Mouse (Mus musculus) small intestine, adult 2 months (tissue): ENCODE results near the gene Btbd18. TPM values are rescaled to one million over a fixed set of nuclear protein-coding genes. Genes with fewer than 3 reads are reported as not detected.

ENCODE experiments used
- H3K27ac ChIP-seq: fragments of 200-500 bp; 2 replicates; pipeline ENCODE4 v1.5.1; 2012; ENCODE audit warnings: low read depth, low read length, control low read depth, inconsistent platforms; ENCODE audit not compliant: insufficient read depth
- H3K27me3 ChIP-seq: fragments of 200-500 bp; 2 replicates; pipeline ENCODE4 v1.6.1; 2012; ENCODE audit warnings: mild to moderate bottlenecking, moderate library complexity, low read length, inconsistent platforms; ENCODE audit not compliant: control insufficient read depth, insufficient read depth
- H3K36me3 ChIP-seq: fragments of 200-500 bp; 2 replicates; pipeline ENCODE4 v1.6.1; 2012; ENCODE audit warnings: mild to moderate bottlenecking, low read length, control low read depth, inconsistent platforms; ENCODE audit not compliant: control insufficient read depth, insufficient read depth
- H3K4me1 ChIP-seq: fragments of 200-500 bp; 2 replicates; pipeline ENCODE4 v1.6.1; 2012; ENCODE audit warnings: low read length, inconsistent platforms, mixed read lengths; ENCODE audit not compliant: control insufficient read depth, insufficient read depth, insufficient read length
- H3K4me3 ChIP-seq: fragments of 200-500 bp; 2 replicates; pipeline ENCODE4 v1.5.1; 2012; ENCODE audit warnings: low read depth, mild to moderate bottlenecking, control low read depth, inconsistent platforms, low read length, moderate library complexity
- CTCF ChIP-seq: fragments of 200-500 bp; IDR thresholded peaks from 2 replicates; pipeline ENCODE4 v1.5.1; 2012; ENCODE audit warnings: low read depth, mild to moderate bottlenecking, control low read depth, inconsistent platforms, low read length, moderate library complexity, mixed read lengths; ENCODE audit not compliant: insufficient replicate concordance, insufficient read length; ENCODE audit errors: extremely low read depth
- POLR2A ChIP-seq: fragments of 200-500 bp; IDR thresholded peaks from 2 replicates; pipeline ENCODE4 v1.6.1; 2012; ENCODE audit warnings: low read depth, mild to moderate bottlenecking, control low read depth, inconsistent platforms, low read length, moderate library complexity
- WGBS: fragments of 180-500 bp; shearing (Covaris S2); methylation state at CpG from one replicate; pipeline ENCODE4 v1.1.7; 2018; 5-methylcytosine and 5-hydroxymethylcytosine counted together
- polyA plus RNA-seq: library from polyadenylated mRNA; depleted of rRNA; stranded (reverse); fragments of >200 nt; gene quantifications from 2 replicates; pipeline ENCODE4 v1.2.3, GENCODE M21; 2012; rRNA removed

Btbd18 gene
- polyA plus RNA-seq: not detected in 2 replicates

- no peak for TF ChIP-seq POLR2A
- Histone ChIP-seq H3K27me3 (no peaks in the 10 kb centered on the region), H3K4me3 (no peak within 1 kb of the TSS), H3K36me3 (no peaks in the 10 kb centered on the region), H3K4me1 (0 out of 2 replicates have a peak, but pooled peaks cover 1% of the 10 kb centered on the region), H3K27ac (no peak within 1 kb of the TSS)
- WGBS: 96% methylated on average over 32 of the region's 32 CpGs
Observed at GRCm38 (mm10) chr2:84658806-84659205, at the start of gene Btbd18. Gene Btbd18 (plus strand): TSS chr2:84659079.

DNA sequence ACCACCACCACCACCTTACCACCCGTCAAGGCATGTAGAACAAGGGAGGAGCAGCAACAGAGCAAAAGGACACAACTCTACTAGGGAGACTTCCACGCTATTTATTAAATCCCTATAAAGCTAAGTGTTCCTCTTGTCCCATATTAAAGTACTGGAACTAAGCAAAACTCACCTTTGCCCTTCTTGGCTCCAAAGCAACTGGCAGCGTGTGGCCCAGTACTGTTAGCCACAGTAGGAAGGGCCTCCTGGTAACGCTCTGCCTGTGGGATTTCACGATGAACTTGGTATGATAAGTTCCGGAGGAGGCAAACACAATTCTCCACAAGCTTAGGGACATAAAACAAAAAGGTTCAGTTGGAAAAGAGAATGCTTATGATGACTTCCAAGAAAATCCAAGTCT is 46.1 kb upstream of the Btbd18 start:
- Histone ChIP-seq H3K4me3 (no peak overlapping the region), H3K36me3 (peaks cover 85% of the 10 kb centered on the region), H3K4me1 (no peaks in the 10 kb centered on the region), H3K27me3 (no peaks in the 10 kb centered on the region), H3K27ac (no peak overlapping the region)
- WGBS: 77% methylated on average over 6 of the region's 6 CpGs
- no peak for TF ChIP-seq CTCF

GRCm38 (mm10) chr2:84617637-84618515 is 41.0 kb upstream of the Btbd18 start:
- H3K4me1 ChIP-seq: peaks cover 16% of the 10 kb centered on the region
- 47% methylated on average over 3 of the region's 3 CpGs for WGBS
- peak overlapping the region; percentile 53; the same call in 1 of the 2 replicates for H3K27ac ChIP-seq
- no peak for TF ChIP-seq POLR2A
- TF ChIP-seq CTCF: peak; percentile 40; the same call in 1 of the 2 replicates
- no peak overlapping the region for H3K4me3 ChIP-seq
- peaks cover 66% of the 10 kb centered on the region for H3K36me3 ChIP-seq
- H3K27me3 ChIP-seq: no peaks in the 10 kb centered on the region

DNA sequence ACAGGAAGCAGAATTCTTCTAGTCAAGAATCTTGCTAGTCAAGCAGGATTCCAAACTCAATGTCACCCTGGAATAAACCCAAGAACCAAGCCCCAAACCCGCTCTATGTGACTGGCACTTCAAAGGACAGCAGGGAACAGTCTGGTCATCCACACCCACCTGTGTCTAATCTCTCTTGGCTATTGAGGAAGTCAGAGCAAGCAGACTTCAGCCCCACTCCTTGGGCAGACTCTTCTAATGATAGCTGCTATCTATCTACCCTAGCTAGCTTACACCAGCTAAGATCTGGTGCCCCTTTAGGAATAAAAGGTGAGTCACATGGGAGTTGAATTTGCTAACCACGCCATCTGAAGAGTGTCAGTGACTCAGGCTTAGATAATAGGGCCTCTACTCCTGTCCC is 40.0 kb upstream of the Btbd18 start:
- Histone ChIP-seq H3K4me1 (peaks cover 18% of the 10 kb centered on the region), H3K4me3 (no peak overlapping the region), H3K27ac (peak overlapping the region; percentile 89), H3K27me3 (no peaks in the 10 kb centered on the region), H3K36me3 (peaks cover 57% of the 10 kb centered on the region)
- TF ChIP-seq CTCF: no peak
- TF ChIP-seq POLR2A: no peak
- WGBS: 14% methylated on average over 2 of the region's 2 CpGs

GRCm38 (mm10) chr2:84619646-84620340 is 39.1 kb upstream of the Btbd18 start:
- Histone ChIP-seq H3K27ac (peak overlapping the region; percentile 66), H3K4me3 (no peak overlapping the region), H3K36me3 (peaks cover 54% of the 10 kb centered on the region), H3K27me3 (no peaks in the 10 kb centered on the region), H3K4me1 (peaks cover 25% of the 10 kb centered on the region)
- TF ChIP-seq POLR2A (no peak), CTCF (no peak)
- WGBS: 87% methylated on average over 21 of the region's 21 CpGs

- H3K4me3 ChIP-seq: no peak overlapping the region
- WGBS: 28% methylated on average over 2 of the region's 2 CpGs
- H3K4me1 ChIP-seq: peaks cover 40% of the 10 kb centered on the region
- H3K27me3 ChIP-seq: no peaks in the 10 kb centered on the region
- peaks cover 30% of the 10 kb centered on the region for H3K36me3 ChIP-seq
- TF ChIP-seq POLR2A (no peak), CTCF (no peak)
- peak overlapping the region; percentile 55 for H3K27ac ChIP-seq
Observed at GRCm38 (mm10) chr2:84622668-84623067, 36.2 kb upstream of the Btbd18 start.
